Mouse (Mus musculus): ENCODE measurements around the gene Adgrf5.
"Not testable (repeated sequence)": the region's sequence is repeated elsewhere in the genome, so short reads cannot be mapped to it uniquely, and the experiment has no call there.

Adgrf5 gene

GRCm38 (mm10) chr17:43359826-43360619, at the start of gene Adgrf5:
TSS of gene Adgrf5 (plus strand) at chr17:43360451.
- no peak for DNase-seq (ENCODE audit: low read depth, low spot score)

GRCm38 (mm10) chr17:43325986-43326671, 34.1 kb upstream of the Adgrf5 start:
- no peak for DNase-seq (ENCODE audit: low read depth, low spot score)

GRCm38 (mm10) chr17:43326726-43327700, 33.2 kb upstream of the Adgrf5 start:
- DNase-seq (ENCODE audit: low read depth, low spot score): no peak

- no peak for DNase-seq (ENCODE audit: low read depth, low spot score)
These were observed 32.4 kb upstream of the Adgrf5 start for GRCm38 (mm10) chr17:43327810-43328209.

GRCm38 (mm10) chr17:43329216-43329615, 31.0 kb upstream of the Adgrf5 start:
- DNase-seq (ENCODE audit: low read depth, low spot score): no peak

GRCm38 (mm10) chr17:43329761-43330183, 30.5 kb upstream of the Adgrf5 start:
- DNase-seq (ENCODE audit: low read depth, low spot score): no peak

- no peak for DNase-seq (ENCODE audit: low read depth, low spot score)
These were observed 27.6 kb upstream of the Adgrf5 start for GRCm38 (mm10) chr17:43332686-43333085.

GRCm38 (mm10) chr17:43334074-43334473, 26.2 kb upstream of the Adgrf5 start:
- DNase-seq (ENCODE audit: low read depth, low spot score): no peak

- DNase-seq (ENCODE audit: low read depth, low spot score): no peak
These were observed 22.6 kb upstream of the Adgrf5 start for GRCm38 (mm10) chr17:43337643-43338042.

- no peak for DNase-seq (ENCODE audit: low read depth, low spot score)
These were observed 22.0 kb upstream of the Adgrf5 start for GRCm38 (mm10) chr17:43338279-43338678.

GRCm38 (mm10) chr17:43346499-43346898, 13.8 kb upstream of the Adgrf5 start:
- not testable (repeated sequence) for DNase-seq (ENCODE audit: low read depth, low spot score)

GRCm38 (mm10) chr17:43357902-43358539, 2.2 kb upstream of the Adgrf5 start:
- DNase-seq (ENCODE audit: low read depth, low spot score): no peak

GRCm38 (mm10) chr17:43361021-43361420, 770 bp downstream of the Adgrf5 start:
- no peak for DNase-seq (ENCODE audit: low read depth, low spot score)

- DNase-seq (ENCODE audit: low read depth, low spot score): no peak
These were observed 2.1 kb downstream of the Adgrf5 start for GRCm38 (mm10) chr17:43362362-43362761.

GRCm38 (mm10) chr17:43362881-43363280, 2.6 kb downstream of the Adgrf5 start:
- no peak for DNase-seq (ENCODE audit: low read depth, low spot score)

GRCm38 (mm10) chr17:43363921-43364320, 3.7 kb downstream of the Adgrf5 start:
- DNase-seq (ENCODE audit: low read depth, low spot score): no peak

- DNase-seq (ENCODE audit: low read depth, low spot score): no peak
These were observed 5.0 kb downstream of the Adgrf5 start for GRCm38 (mm10) chr17:43365297-43365696.

GRCm38 (mm10) chr17:43366486-43366885, 6.2 kb downstream of the Adgrf5 start:
- no peak for DNase-seq (ENCODE audit: low read depth, low spot score)

- DNase-seq (ENCODE audit: low read depth, low spot score): no peak
These were observed 7.9 kb downstream of the Adgrf5 start for GRCm38 (mm10) chr17:43368171-43368576.

- DNase-seq (ENCODE audit: low read depth, low spot score): no peak
These were observed 12.4 kb downstream of the Adgrf5 start for GRCm38 (mm10) chr17:43372604-43373003.

GRCm38 (mm10) chr17:43374020-43374419, 13.8 kb downstream of the Adgrf5 start:
- DNase-seq (ENCODE audit: low read depth, low spot score): no peak
